Mouse (Mus musculus) adrenal gland (tissue): ENCODE measurements around the gene Asb8.

ENCODE experiments used
- intact Hi-C: fragments of 180-260 bp; cut with DNase I; formaldehyde crosslinking; loops from one replicate; pipeline ENCODE4 v1.15.1; 2025

The Asb8 gene

GRCm38 (mm10) chr15:98089421-98090183, 75.8 kb downstream of the Asb8 start:
- intact Hi-C loops: loop anchor here (5.0 to 10.0 kb wide), 3 partner anchors 63 to 305 kb away; no protein-coding TSS in a partner anchor

GRCm38 (mm10) chr15:98088889-98089288, 76.5 kb downstream of the Asb8 start:
- intact Hi-C loops: loop anchor here (5.0 to 10.0 kb wide), 3 partner anchors 63 to 306 kb away; no protein-coding TSS in a partner anchor
